Mouse (Mus musculus): ENCODE results near the gene Prkcb. TPM values are rescaled to one million over a fixed set of nuclear protein-coding genes. Genes with fewer than 3 reads are reported as not detected.

Gene Prkcb
- total RNA-seq, 2 experiments from 2014 or later = 17.5 to 26.8 TPM

DNA sequence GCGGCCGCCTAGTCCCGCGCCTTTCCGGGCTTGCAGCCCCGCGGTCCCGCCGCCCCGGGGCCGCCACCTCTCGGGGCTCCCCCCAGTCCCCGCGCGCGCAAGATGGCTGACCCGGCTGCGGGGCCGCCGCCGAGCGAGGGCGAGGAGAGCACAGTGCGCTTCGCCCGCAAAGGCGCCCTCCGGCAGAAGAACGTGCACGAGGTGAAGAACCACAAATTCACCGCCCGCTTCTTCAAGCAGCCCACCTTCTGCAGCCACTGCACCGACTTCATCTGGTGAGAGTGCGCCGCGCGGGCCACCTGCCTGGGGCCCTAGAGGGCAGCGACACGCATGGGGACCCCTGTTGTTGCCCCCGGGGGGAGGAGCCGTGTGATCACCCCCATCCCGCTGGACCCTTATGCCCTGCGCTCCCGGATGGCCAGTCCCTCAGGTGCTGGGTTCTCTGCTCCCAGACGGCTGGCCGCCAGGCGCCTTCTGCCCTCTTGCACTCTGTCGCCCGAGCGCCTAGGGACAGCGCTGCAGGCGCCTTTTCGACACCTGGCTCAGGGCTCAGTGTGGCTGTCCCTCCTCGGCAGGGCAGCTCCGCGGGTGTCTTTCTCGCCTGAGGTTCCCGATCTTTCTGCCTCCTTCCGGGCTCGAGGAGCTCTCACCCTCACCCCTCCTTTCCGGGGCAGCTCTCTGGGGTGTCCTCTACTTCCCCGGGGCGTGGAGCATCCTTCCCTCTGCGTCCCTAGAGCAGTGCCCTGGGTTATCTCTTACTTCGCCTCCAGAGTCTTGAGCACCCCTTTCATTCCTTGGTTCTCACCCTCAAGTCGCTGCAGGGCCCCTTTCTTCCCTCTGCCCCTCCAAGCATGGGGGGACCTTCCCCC, 926 bp downstream of the Prkcb start:
- ATAC-seq (replicated peaks; ENCODE audit: low FRiP score, poor library complexity, severe bottlenecking) = no peak

DNA sequence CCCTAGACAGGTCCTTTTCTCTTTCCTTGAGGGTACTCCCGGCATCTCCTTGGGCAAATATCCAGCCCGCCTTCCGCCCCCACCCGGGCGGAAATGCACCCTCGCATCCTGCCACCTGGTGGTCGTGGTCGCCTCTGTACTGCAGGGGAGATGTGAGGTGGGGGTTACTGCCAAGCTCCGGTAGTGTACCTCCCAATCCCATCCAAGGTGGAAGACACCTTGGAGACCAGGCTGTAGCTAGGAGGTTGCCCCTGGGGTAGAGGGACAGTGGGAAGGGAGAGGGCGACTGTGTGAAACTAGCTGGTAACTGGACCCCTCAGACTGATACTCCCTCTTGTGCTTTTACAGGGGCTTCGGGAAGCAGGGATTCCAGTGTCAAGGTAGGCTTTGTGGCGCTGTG, 1.6 kb downstream of the Prkcb start:
- ATAC-seq (replicated peaks; ENCODE audit: low FRiP score, poor library complexity, severe bottlenecking) = no peak

DNA sequence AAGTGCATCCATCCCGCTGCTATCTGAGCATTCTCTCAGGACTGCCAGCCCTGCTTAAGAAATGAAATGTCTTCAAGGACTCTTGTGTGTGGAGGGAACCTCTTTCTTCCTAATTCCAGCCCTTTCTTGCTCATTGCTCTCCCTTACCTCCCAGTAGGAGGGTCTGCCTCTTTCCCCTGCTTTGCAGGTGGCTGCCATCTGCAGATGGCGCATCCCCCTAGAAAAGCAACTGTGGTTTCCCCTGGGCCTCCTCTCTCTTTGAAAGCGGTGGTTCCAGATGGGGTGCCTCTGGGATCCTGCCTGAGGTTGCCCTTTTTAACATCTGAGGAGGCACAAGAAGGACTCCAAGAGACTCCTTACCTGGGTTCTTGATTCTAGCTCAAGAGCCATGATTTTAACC, 2.2 kb downstream of the Prkcb start:
- ATAC-seq (replicated peaks; ENCODE audit: low FRiP score, poor library complexity, severe bottlenecking) = no peak

DNA sequence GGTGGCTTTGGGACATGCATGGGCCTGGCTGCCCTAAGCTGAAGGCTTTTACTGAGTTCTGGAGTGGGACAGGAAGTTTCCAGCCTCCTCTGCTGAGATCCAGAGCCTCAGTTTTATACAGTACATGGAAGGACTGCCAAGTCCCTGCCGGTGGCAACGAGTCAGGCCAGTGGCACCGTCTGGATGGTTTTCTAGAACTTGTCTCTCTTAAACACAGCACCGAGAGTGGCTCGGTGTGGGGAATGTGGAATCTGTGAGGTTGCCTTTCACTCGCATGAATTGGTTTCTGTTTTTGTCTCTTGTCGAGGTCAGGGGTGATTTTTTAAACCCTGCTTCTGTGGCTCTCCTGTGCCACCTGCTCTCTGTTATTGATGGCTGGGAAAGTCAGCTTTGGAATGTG, 3.6 kb downstream of the Prkcb start:
- ATAC-seq (replicated peaks; ENCODE audit: low FRiP score, poor library complexity, severe bottlenecking) = no peak

DNA sequence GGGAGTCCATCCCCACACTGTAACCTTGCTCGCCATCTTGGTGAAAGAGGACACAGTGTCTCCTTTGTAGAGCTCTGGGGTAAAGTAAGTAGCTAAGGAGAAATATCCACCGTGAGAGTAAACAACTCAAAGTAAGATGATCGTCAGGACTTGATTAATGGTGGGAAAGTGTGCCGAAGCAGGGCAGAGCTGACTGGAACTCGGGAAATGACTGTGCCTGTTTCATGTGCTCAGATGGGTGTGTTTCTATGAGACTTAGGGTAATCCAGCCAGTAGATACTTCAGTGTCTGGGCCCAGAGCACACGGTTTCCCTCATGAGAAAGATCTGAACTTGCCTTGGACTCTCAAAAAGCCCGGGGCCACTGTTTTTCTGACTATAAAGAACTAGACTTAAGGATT, 5.6 kb downstream of the Prkcb start:
- ATAC-seq (replicated peaks; ENCODE audit: low FRiP score, poor library complexity, severe bottlenecking) = no peak

DNA sequence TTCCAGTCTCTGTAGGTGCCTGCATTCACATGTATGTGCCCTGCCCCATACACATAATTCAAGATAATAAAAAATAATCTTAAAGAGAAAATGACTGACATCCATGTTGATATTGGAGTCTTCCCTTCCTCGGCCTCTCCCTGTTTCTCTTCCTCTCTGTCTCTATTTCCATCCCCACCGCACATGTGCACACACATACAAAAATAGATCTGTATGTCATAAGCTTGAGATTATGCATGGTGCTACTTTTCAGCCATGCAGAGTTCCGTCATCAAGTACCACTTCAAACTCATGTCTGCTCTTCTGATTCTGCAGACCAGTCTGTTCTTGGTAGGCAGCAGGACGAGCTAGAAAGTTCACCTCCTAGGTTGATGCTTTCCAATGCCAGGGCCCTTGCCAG, 6.8 kb downstream of the Prkcb start:
- no peak for ATAC-seq (replicated peaks; ENCODE audit: low FRiP score, poor library complexity, severe bottlenecking)

DNA sequence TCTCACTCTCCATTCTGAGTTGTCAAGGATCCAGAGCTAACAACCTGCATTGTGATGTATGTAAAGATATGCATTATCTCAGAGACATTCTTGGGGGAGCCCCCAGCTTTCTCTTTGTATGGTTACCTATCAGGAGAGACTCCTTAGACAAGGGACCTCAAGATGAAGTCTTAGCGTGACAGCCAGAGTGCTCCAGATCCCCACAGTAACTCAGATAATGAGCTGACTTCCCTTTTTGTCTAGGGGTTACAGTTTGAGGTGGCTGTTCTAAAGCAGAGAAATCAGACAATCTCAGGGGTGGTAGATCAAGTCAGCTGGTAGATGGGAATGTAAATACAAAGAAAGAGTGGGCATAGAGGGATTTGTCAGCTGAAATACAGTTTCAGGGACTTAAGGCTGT, 7.8 kb downstream of the Prkcb start:
- ATAC-seq (replicated peaks; ENCODE audit: low FRiP score, poor library complexity, severe bottlenecking) = no peak

DNA sequence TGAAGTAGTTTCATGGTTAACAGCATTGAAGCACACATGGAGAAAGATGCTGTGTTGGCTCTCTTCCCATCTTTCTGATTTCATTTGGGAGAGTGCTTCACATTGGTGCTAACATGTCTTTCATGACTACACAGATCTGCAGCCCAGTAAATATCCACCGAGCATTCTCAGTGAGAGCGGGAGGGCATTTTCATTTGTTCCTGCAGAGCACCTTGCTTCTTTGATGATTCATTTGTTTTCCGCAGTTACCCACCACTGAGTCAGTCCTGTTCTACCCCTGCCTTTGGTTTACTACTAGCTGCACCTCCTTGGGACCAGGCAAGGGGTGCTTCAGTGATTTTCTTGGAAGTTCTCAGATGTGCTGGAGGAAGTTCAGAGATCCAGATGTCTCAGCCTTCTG, 8.3 kb downstream of the Prkcb start:
- ATAC-seq (replicated peaks; ENCODE audit: low FRiP score, poor library complexity, severe bottlenecking) = no peak

DNA sequence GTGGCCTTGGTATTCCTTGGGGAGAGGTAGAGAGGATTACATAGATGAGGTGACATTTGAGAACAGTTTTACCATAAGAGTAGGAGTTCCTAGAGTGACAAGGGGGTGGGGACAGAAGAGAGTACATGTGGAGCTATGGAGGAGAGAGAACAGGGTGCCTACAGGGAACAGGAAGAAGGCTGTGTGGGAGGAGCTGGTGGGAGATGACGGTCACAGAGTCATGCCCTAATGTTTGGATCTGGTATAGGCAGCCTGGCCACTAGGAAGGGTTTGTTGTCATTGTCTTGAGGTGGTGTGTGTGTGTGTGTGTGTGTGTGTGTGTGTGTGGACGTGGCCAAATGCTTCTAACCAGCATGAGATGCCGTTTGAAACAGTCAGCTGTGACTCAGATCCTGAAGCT, 9.1 kb downstream of the Prkcb start:
- ATAC-seq (replicated peaks; ENCODE audit: low FRiP score, poor library complexity, severe bottlenecking) = no peak

DNA sequence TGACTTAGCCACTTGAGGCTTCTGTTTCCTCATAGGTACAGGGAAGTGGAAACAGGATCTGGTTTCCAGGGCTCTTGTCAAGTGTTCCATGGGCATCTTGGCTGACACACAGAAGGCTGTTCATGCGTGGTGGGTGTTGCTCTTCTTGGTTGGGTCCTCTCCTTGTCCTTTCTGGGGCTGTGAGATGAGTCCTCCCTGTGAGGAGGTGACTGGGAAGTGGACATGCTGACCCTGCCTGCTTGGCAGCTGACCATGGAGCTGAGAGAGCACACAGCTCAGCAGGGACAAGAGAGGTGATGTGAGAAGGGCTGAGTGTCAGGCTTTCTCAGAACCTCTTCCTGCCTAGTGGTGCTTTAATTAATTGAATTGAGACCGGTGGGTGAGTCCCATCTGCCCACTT, 10.2 kb downstream of the Prkcb start:
- no peak for ATAC-seq (replicated peaks; ENCODE audit: low FRiP score, poor library complexity, severe bottlenecking)

DNA sequence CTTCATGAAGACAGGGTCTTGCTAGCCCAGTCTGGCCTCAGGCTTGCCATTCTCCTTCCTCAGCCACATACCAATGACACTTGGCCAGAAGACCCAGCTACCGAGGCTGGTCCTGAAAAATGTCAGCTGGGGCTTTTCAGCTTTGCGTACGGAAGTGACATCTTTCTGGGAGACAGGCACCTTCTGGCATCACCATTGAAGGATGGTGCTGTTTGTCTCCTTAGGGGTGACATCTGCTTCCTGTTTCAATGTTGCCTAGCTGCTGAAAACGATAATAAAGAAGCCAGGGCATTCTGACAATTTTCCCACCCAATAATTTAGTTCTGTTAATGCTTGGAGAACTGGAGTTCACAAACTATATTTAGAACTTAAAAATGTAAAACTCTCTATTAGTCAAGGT, 12.0 kb downstream of the Prkcb start:
- ATAC-seq (replicated peaks; ENCODE audit: low FRiP score, poor library complexity, severe bottlenecking) = no peak

DNA sequence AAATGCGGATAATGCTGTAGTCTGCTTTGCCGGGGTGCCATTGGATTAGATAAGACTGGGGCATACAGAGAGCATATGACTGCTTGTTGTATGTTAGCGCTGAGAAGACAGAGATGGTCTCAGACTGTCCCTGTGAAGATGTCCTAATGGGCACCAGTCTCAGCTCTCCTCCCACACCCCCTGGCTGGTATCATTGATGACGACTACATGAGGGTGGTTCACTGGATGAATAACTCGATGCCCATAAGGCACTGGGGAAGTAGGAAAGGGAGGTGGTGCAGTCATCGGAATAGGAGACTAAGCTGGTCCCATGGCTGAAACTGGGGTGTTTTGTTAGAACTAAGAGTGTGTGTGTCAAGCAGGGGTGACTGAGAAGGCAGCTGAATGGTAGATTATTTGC, 14.0 kb downstream of the Prkcb start:
- ATAC-seq (replicated peaks; ENCODE audit: low FRiP score, poor library complexity, severe bottlenecking) = no peak

DNA sequence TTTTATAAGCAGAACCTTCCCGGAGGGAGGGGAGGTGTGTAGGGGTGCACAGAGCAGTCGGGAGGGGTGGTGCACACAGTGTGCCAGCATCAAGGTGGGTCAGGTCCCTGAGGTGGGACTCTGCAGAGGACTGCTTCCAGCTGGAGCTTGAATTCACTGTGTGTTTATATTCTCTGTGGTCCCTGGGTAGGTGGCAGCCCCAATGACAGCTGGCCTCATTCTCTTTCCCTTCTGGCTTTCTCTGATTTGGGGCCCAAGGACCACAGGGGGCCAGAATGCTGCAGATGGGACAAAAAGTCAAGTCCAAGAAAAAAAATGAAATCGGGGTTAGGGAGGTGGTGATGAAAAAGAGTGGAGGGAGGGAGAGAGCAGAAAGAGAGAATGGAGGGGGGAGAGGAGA, 15.4 kb downstream of the Prkcb start:
- no peak for ATAC-seq (replicated peaks; ENCODE audit: low FRiP score, poor library complexity, severe bottlenecking)

DNA sequence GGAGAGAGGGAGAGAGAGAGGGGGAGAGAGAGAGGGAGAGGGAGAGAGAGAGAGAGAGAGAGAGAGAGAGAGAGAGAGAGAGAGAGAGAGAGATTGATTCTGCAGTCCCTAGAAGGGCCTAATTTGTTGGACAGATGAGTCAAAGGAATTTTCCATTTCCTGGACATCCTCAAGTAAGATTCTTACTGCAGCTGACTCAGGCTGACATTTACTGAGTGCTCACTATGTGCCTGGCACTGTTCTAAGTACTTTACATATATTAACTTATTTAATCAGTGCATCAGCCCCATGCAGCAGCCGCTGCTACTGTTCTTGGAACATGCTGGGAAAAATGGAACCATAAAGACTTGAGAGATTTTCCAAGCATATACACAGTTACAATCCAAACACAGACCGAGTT, 16.0 kb downstream of the Prkcb start:
- no peak for ATAC-seq (replicated peaks; ENCODE audit: low FRiP score, poor library complexity, severe bottlenecking)

DNA sequence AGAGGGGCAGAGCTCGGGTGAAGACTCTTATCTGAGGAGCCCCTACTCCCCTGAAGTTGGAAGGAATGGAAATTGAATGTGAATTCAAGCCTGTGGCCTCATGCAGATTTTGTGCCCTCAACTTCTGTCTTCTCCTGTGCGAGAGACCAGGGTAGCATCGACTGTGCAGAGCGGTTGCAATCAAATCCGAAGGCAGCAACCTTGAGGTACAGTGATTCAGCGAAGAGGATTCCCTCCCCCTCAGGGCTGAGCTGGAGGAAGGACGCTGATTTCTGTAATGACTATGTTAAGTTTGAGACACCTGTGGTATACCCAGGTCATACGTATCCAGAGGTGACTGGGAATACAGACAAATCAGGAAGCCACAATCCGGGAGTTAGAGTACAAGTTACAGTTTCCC, 18.7 kb downstream of the Prkcb start:
- ATAC-seq (replicated peaks; ENCODE audit: low FRiP score, poor library complexity, severe bottlenecking) = no peak

DNA sequence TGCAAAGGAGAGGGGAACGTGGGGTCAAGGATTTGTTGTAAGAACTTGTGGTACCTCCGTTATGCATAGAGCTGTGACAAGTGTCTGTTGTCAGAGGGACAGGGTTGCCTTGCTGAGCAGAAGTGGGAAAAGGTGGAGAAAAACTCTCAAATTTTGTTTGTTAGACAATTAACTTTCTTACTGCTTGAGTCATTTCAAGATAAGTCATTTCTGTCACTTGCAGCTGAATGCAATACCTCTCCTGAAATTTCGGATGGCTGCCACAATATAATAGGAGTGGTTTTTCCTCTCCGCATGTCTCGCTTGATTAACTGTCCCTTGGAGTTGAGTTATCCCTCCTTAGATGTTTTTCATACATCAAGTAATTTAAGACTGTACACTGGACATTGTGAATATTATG, 20.1 kb downstream of the Prkcb start:
- ATAC-seq (replicated peaks; ENCODE audit: low FRiP score, poor library complexity, severe bottlenecking) = no peak

DNA sequence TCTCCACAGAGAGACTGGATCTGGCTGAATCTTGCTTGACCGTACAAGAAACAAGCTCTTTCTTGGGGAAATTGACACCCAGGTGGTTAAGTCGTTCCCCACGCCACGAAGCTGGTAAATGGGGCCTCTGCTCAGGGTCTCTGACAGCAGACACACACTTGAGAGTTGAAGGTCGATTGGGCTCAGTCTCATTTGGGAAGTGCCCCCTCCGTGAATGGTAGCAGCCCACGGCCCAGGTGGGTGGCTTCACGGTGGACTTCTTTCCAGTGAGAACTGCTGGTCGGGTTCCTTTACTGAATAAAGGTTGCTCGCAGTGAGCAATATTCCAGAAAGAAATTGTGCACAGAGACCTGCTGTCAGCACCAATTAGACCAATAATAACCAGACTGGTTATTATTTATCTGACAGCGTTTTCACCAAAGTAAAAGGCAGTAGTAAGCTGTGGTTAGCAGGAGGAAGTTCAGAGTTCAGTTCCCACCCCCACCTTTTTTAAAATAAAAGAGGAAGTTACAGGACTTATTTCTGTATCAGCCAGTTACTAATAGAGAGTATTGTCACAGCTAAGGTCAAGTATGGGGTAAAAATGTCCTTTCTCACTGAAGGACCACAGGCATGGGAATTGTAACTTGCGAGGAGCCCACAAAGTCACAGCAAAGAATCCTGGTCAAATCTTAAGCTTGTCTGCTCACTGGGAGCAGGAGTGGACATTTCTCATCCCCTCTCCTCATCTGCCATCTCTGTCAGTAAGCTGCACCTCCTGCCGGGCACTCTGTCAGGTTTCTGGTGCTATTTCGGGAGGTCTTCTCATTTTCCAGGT, 21.6 kb downstream of the Prkcb start:
- ATAC-seq (replicated peaks; ENCODE audit: low FRiP score, poor library complexity, severe bottlenecking) = no peak

DNA sequence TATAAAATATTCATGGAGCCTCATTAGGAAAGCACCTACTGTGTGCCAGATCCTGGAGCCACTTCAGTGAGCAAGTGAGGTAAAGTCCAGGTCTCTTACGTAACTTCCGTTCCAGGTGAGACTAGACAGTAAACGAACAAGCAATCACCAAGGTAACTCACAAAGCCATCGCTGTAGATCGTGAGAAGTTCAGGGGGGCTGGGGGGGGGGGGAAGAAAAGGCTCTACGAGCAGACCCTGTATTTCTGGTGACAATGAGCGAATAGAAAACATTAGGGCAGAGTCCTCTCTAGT, 22.1 kb downstream of the Prkcb start:
- no peak for ATAC-seq (replicated peaks; ENCODE audit: low FRiP score, poor library complexity, severe bottlenecking)

DNA sequence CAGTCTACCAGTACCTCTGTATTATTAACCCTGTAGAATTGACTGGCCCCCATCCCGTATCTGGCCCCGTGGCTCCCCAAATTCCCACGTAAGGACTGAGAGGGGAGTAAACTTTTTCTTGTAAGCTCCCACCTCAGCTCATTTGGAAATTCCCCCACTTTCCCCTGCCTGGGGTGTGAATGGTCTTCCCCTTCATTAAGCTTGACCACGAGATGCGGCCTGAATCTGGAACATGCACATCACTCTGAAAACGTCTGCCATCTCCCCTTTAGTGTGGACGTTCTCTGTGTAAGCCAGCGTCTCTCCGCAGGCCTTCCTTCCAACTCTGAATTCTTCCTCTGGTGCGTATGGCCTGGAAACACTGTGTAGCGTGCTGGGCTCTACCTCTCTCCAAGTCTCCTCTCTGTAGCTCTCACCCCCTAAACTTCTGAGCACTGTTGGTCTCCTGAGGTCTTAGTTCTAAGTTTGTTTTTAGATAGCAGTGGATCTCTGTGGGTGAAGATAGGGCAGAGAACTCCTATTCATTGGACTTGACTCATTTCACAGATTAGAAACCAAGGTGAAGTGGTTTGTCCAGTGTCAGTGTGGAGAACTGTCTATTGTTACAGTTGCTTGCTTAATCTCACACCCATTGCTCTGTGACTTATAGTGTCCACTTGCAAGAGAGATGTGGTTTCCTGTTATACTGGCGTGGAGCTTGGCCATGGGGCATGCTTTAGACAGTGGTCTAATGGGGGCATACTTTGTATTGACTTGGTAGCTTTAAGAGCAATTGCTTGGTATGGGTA, 25.3 kb downstream of the Prkcb start:
- no peak for ATAC-seq (replicated peaks; ENCODE audit: low FRiP score, poor library complexity, severe bottlenecking)

DNA sequence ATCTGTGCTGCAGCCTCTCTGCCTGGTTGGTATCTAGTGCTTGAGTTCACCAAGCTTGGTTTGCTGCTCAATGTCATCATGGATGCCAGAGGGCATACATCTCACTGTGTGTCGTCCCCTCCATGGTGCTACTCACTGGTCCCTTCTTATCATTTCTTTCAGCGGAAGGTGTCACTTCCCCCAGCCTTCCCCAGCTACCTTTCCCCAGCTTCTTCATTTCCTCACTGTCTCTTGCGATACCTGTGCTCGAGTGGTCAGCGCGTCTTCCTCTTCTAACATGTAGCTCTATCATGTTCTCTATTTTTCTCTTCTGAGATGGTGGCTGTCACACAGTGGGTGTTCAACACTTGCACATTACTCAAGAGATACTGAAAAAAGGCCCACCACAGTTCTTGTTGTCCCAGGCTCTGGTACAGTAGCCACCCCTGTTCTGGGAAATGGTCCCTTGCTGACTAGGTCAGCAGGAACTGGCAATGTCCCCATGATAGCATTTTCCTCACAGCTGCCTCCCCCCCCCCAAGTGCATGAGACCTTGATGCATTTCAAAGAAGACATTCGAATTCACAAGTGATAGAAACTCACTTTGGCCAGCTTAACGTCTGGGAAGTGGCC, 27.3 kb downstream of the Prkcb start:
- no peak for ATAC-seq (replicated peaks; ENCODE audit: low FRiP score, poor library complexity, severe bottlenecking)
